Mouse (Mus musculus): ENCODE measurements around the gene Epha1. TPM values are rescaled to one million over a fixed set of nuclear protein-coding genes. Genes with fewer than 3 reads are reported as not detected.

Gene Epha1
- polyA plus RNA-seq, 1 experiment: 6.3 TPM

- no peaks in the 10 kb centered on the region for H3K36me3 ChIP-seq (ENCODE audit: control insufficient read depth, insufficient read depth)
Measured at GRCm38 (mm10) chr6:42330216-42330615, 42.9 kb downstream of the Epha1 start.

GRCm38 (mm10) chr6:42328757-42329156, 44.3 kb downstream of the Epha1 start:
- TF ChIP-seq MAX (IDR thresholded peaks at IDR 0.05; ENCODE audit: low read depth) (no peak), SRF (IDR thresholded peaks at IDR 0.05; ENCODE audit: control insufficient read depth, insufficient read length, low read depth) (no peak)
- Histone ChIP-seq H3K27me3 (ENCODE audit: control insufficient read depth, insufficient read depth, insufficient read length) (no peaks in the 10 kb centered on the region), H3K79me2 (ENCODE audit: control insufficient read depth, insufficient read depth) (no peaks in the 10 kb centered on the region), H3K36me3 (ENCODE audit: control insufficient read depth, insufficient read depth) (no peaks in the 10 kb centered on the region), H3ac (ENCODE audit: control insufficient read depth, insufficient read length) (no peak overlapping the region), H3K4me2 (ENCODE audit: low read depth) (no peak overlapping the region), H3K4me3 (no peak overlapping the region)

More at GRCm38 (mm10) chr6:42330216-42330615, 42.9 kb downstream of the Epha1 start:
- H3K27me3 ChIP-seq (ENCODE audit: control insufficient read depth, insufficient read depth, insufficient read length): no peaks in the 10 kb centered on the region
- no peak overlapping the region for H3K4me3 ChIP-seq
- H3K79me2 ChIP-seq (ENCODE audit: control insufficient read depth, insufficient read depth): no peaks in the 10 kb centered on the region
- H3K4me2 ChIP-seq (ENCODE audit: low read depth): no peak overlapping the region
- TF ChIP-seq CEBPB (IDR thresholded peaks at IDR 0.05; ENCODE audit: insufficient read depth, poor library complexity, severe bottlenecking) (no peak), MYOD1 (IDR thresholded peaks at IDR 0.05; ENCODE audit: control insufficient read depth in 1 of 3, insufficient read length in 2 of 3, low read depth in 2 of 3) (no peak), REST (IDR thresholded peaks at IDR 0.05; ENCODE audit: insufficient read depth, insufficient read length) (no peak), USF1 (IDR thresholded peaks at IDR 0.05; ENCODE audit: low read depth) (no peak), MAX (IDR thresholded peaks at IDR 0.05; ENCODE audit: low read depth) (no peak), POLR2AphosphoS2 (IDR thresholded peaks at IDR 0.05; ENCODE audit: insufficient read length, low read depth) (no peak), TCF3 (IDR thresholded peaks at IDR 0.05; ENCODE audit: insufficient read length, low read depth) (no peak), SRF (IDR thresholded peaks at IDR 0.05; ENCODE audit: control insufficient read depth, insufficient read length, low read depth) (no peak)
- no peak overlapping the region for H3ac ChIP-seq (ENCODE audit: control insufficient read depth, insufficient read length)

GRCm38 (mm10) chr6:42326509-42326908, 46.6 kb downstream of the Epha1 start:
- Histone ChIP-seq H3K27me3 (ENCODE audit: control insufficient read depth, insufficient read depth, insufficient read length) (no peaks in the 10 kb centered on the region), H3K36me3 (ENCODE audit: control insufficient read depth, insufficient read depth) (no peaks in the 10 kb centered on the region), H3K4me2 (ENCODE audit: low read depth) (no peak overlapping the region), H3K79me2 (ENCODE audit: control insufficient read depth, insufficient read depth) (no peaks in the 10 kb centered on the region), H3K4me3 (no peak overlapping the region), H3ac (ENCODE audit: control insufficient read depth, insufficient read length) (no peak overlapping the region)
- no peak for TF ChIP-seq MAX (IDR thresholded peaks at IDR 0.05; ENCODE audit: low read depth)
- no peak for TF ChIP-seq TCF3 (IDR thresholded peaks at IDR 0.05; ENCODE audit: insufficient read length, low read depth)
- TF ChIP-seq POLR2AphosphoS2 (IDR thresholded peaks at IDR 0.05; ENCODE audit: insufficient read length, low read depth): no peak
- TF ChIP-seq POLR2A (IDR thresholded peaks at IDR 0.05; ENCODE audit: insufficient read length, low read depth): no peak
- TF ChIP-seq CEBPB (IDR thresholded peaks at IDR 0.05; ENCODE audit: insufficient read depth, poor library complexity, severe bottlenecking): no peak
- TF ChIP-seq SRF (IDR thresholded peaks at IDR 0.05; ENCODE audit: control insufficient read depth, insufficient read length, low read depth): no peak
- TF ChIP-seq MYOG (IDR thresholded peaks at IDR 0.05; ENCODE audit: control insufficient read depth in 1 of 3, insufficient read depth in 1 of 3, insufficient read length in 2 of 3, low read depth in 2 of 3): no peak
- no peak for TF ChIP-seq MYOD1 (IDR thresholded peaks at IDR 0.05; ENCODE audit: control insufficient read depth in 1 of 3, insufficient read length in 2 of 3, low read depth in 2 of 3)
- no peak for TF ChIP-seq REST (IDR thresholded peaks at IDR 0.05; ENCODE audit: insufficient read depth, insufficient read length)
- TF ChIP-seq E2F4 (IDR thresholded peaks at IDR 0.05; ENCODE audit: insufficient read depth): no peak
- no peak for TF ChIP-seq TCF12 (IDR thresholded peaks at IDR 0.05; ENCODE audit: insufficient read depth, poor library complexity, severe bottlenecking)
- TF ChIP-seq USF1 (IDR thresholded peaks at IDR 0.05; ENCODE audit: low read depth): no peak

GRCm38 (mm10) chr6:42325268-42325609, 47.8 kb downstream of the Epha1 start:
- no peaks in the 10 kb centered on the region for H3K79me2 ChIP-seq (ENCODE audit: control insufficient read depth, insufficient read depth)
- H3K4me3 ChIP-seq: peak overlapping the region; percentile 41
- no peaks in the 10 kb centered on the region for H3K27me3 ChIP-seq (ENCODE audit: control insufficient read depth, insufficient read depth, insufficient read length)
- peak overlapping the region; percentile 46 for H3ac ChIP-seq (ENCODE audit: control insufficient read depth, insufficient read length)
- peak overlapping the region; percentile 99 for H3K4me2 ChIP-seq (ENCODE audit: low read depth)
- no peaks in the 10 kb centered on the region for H3K36me3 ChIP-seq (ENCODE audit: control insufficient read depth, insufficient read depth)
- no peak for TF ChIP-seq MYOD1 (IDR thresholded peaks at IDR 0.05; ENCODE audit: control insufficient read depth in 1 of 3, insufficient read length in 2 of 3, low read depth in 2 of 3)
- no peak for TF ChIP-seq REST (IDR thresholded peaks at IDR 0.05; ENCODE audit: insufficient read depth, insufficient read length)
- no peak for TF ChIP-seq TCF12 (IDR thresholded peaks at IDR 0.05; ENCODE audit: insufficient read depth, poor library complexity, severe bottlenecking)
- TF ChIP-seq TCF3 (IDR thresholded peaks at IDR 0.05; ENCODE audit: insufficient read length, low read depth): no peak
- no peak for TF ChIP-seq USF1 (IDR thresholded peaks at IDR 0.05; ENCODE audit: low read depth)
- no peak for TF ChIP-seq POLR2AphosphoS2 (IDR thresholded peaks at IDR 0.05; ENCODE audit: insufficient read length, low read depth)

GRCm38 (mm10) chr6:42324482-42325267, 48.4 kb downstream of the Epha1 start, which contains the start of gene Fam131b:
Gene Fam131b (minus strand): TSS chr6:42324643.
- H3K27me3 ChIP-seq (ENCODE audit: control insufficient read depth, insufficient read depth, insufficient read length): no peaks in the 10 kb centered on the region
- TF ChIP-seq MYOG (IDR thresholded peaks at IDR 0.05; ENCODE audit: control insufficient read depth in 1 of 3, insufficient read depth in 1 of 3, insufficient read length in 2 of 3, low read depth in 2 of 3): no peak
- TF ChIP-seq E2F4 (IDR thresholded peaks at IDR 0.05; ENCODE audit: insufficient read depth): no peak
- peak; percentile 61 for TF ChIP-seq POLR2A (IDR thresholded peaks at IDR 0.05; ENCODE audit: insufficient read length, low read depth)
- no peak for TF ChIP-seq REST (IDR thresholded peaks at IDR 0.05; ENCODE audit: insufficient read depth, insufficient read length)
- no peak for TF ChIP-seq USF1 (IDR thresholded peaks at IDR 0.05; ENCODE audit: low read depth)
- TF ChIP-seq SRF (IDR thresholded peaks at IDR 0.05; ENCODE audit: control insufficient read depth, insufficient read length, low read depth): no peak
- peak in 1 of 3 experiments; percentile 1 for TF ChIP-seq MYOD1 (IDR thresholded peaks at IDR 0.05; ENCODE audit: control insufficient read depth in 1 of 3, insufficient read length in 2 of 3, low read depth in 2 of 3)
- TF ChIP-seq CEBPB (IDR thresholded peaks at IDR 0.05; ENCODE audit: insufficient read depth, poor library complexity, severe bottlenecking): no peak
- peak within 1 kb of the TSS; percentile 41 for H3K4me3 ChIP-seq
- no peaks in the 10 kb centered on the region for H3K36me3 ChIP-seq (ENCODE audit: control insufficient read depth, insufficient read depth)
- peak within 1 kb of the TSS; percentile 99 for H3K4me2 ChIP-seq (ENCODE audit: low read depth)
- peak within 1 kb of the TSS; percentile 46 for H3ac ChIP-seq (ENCODE audit: control insufficient read depth, insufficient read length)
- no peaks in the 10 kb centered on the region for H3K79me2 ChIP-seq (ENCODE audit: control insufficient read depth, insufficient read depth)

Data from myocyte (in vitro differentiated cells).